Mouse (Mus musculus) hindlimb bud, embryonic 11.5 days (tissue): ENCODE results near the gene Ap5s1.
"Not testable (repeated sequence)": the region's sequence is repeated elsewhere in the genome, so short reads cannot be mapped to it uniquely, and the experiment has no call there.

ENCODE experiments used
- DNase-seq: peaks from one replicate; pipeline ENCODE4 v3.0.0-alpha.2; 2012; ENCODE audit warnings: low read depth, low spot score; ENCODE audit errors: extremely low spot score

Gene Ap5s1

DNA sequence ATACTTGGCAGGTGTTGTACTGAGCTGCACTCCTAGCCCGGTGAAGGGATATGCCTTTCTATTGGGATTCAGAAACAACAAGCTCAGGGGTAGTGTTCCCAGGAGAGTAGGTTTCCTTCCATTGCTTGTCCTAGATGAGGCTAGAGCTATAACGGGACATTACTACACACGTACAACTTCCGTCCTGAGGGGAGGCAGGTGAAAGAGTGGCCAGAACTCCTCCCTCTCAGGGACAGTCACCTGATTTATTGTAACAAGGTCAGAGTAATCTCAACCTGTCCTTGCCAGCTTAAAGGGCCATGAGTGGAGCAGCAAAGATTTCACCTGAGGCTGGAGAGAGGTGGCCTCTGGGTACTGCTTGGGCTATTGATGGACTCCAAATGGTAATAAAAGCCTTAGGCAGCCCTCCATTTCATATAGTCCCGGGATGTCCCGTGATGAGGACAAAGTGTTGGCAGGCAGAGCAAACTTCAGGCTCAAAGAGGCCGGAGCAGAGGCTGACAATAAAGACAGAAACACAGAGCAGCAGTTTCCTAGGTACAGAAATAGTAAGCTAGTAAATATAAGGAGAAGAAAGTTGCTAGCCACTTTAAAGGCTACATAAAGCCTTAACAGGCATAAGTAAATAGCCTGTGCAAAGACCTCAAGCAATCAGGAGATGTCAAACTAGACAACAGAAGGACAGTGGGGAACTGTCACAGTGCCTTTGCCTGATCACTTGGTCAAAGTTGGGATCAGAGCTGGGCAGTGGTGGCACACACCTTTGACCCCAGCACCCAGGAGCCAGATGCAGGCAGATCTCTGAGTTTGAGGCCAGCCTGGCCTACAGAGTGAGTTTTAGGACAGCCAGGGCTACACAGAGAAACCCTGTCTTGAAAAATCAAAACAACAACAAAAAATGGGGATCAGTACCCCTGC lies 9.3 kb downstream of the Ap5s1 start:
- no peak for DNase-seq

DNA sequence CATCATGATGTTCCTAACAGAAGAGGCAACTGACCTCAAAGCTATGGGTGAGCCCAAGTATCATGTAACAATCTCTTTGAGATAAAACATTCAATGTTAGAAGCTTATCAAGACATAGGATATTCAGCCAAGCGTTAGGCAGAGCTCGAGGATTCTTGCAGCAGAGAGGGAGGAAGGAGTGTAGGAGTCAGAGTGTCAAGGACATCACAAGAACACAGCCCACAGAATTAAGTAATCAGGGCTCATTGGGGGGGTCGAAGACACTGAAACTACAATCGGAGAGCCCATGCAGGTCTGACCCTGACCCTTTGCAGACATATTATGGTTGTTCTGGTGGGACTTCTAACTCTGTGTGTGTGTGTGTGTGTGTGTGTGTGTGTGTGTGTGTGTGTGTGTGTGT lies 13.2 kb downstream of the Ap5s1 start:
- no peak for DNase-seq

- DNase-seq = no peak
These were observed 15.1 kb downstream of the Ap5s1 start for GRCm38 (mm10) chr2:131221853-131222515.

DNA sequence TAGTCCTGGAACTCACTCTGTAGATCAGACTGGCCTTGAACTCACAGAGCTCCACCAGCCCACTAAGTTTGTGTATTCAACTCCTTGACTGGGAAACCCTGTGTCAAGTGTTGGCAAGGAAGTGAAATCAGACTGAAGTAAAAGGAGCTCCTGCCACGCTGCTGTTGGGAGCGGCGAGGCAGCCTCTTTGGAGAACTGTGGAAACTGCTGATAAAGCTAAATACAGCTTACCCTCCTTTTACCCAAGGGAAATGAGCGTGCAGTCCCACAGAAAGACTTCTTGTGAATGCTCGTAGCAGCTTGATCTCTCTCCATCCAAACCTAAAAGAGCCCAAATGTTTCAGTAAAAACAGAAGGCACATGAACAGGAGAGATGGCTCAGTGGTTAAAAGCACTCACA lies 15.7 kb downstream of the Ap5s1 start:
- DNase-seq = no peak

GRCm38 (mm10) chr2:131223569-131223968 lies 16.7 kb downstream of the Ap5s1 start:
- DNase-seq = no peak

DNA sequence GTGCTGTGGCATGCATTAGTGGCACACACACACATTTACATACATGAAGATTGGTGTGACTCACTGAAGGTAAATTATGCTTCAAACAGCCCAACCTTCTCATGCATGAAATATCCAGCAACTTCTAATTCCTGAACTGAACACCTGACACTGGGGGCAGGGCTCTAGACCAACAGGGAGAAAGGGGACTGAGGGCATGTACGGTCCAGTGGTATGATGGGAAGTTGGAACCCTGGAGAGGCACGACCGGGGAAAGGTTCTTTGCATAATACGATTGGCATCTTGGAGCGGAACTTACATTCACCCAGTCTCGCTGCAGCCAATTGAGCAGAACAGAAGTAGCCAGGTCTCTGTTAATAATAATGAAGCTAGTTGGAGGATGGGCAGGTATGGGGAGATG lies 18.3 kb downstream of the Ap5s1 start:
- DNase-seq = no peak

- DNase-seq = not testable (repeated sequence)
These were observed 19.8 kb downstream of the Ap5s1 start for GRCm38 (mm10) chr2:131226669-131227068.

- DNase-seq = no peak
These were observed 20.4 kb downstream of the Ap5s1 start for GRCm38 (mm10) chr2:131227243-131227642.

DNA sequence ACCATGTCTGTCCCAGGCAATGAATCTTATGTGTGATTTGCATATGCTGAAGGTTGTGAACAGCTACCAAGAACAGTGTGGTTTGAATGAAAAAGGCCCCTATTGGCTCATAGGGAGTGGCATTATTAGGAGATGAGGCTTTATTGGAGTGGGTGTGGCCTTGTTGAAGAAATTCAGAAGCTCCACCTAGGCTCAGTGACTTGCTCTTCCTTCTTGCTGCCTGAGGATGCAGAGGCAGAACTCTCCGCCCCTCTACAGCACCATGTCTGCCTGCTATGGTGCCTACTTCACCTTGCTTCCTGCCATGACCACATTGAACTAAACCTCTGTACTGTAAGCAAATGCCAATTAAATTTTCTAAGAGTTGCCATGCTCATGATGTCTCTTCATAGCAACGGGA lies 25.7 kb downstream of the Ap5s1 start:
- DNase-seq = no peak

- peak; percentile 71 for DNase-seq
These were observed 26.6 kb downstream of the Ap5s1 start, which contains the start of gene Mavs for GRCm38 (mm10) chr2:131233307-131234126. Mavs (plus strand) TSS chr2:131234063.

- no peak for DNase-seq
These were observed 27.3 kb downstream of the Ap5s1 start for GRCm38 (mm10) chr2:131234127-131234650.

DNA sequence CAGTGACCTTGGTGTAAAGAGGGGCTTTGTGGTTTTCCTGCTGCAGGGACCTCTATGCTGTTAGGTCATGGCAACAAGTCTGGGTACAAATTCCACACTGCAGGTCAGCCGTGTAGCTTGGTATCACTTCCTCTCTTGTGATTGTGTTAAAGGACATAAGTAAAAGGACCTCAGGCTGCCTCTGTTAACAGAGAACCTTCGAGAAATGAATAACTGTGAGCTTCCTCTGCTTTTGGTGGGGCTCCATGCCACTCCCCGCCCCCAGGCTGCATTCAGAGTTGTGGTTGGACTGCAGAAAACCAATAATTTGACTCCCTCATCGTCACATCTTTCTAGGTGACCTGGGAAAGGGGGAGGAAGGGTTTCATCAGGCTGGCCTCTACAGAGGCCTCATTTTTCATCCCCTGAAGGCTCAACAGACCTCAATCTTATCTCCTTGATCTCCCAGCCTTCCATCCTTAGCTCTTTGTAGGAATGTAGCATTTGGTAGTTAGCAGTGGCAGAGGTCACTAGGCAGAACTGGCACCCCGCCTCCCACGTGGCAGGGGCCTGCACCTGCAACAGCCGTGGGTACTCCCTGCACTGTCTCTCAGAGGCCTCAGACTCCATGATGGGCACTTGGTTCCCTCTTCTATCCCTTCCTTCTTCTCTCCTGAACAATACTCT lies 28.2 kb downstream of the Ap5s1 start:
- no peak for DNase-seq

DNA sequence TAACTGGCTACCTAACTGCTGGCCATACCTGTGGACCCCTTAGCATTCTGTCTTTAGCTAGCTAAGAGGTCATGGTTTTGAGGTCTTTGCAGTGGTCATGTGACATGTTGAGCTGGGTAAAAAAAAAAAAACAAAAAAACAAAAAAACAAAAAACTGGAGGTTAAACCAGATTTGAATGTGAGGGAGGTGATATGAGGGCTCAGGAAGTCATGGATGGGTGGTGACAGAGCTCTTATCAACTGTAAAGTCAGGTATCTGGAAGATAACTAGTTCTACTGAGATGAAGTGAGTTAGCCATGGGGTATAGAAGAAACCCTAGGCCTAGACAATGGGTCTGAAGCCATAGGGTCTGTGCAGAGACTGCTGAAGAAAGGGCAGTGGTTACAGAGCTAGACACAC lies 35.3 kb downstream of the Ap5s1 start:
- no peak for DNase-seq

DNA sequence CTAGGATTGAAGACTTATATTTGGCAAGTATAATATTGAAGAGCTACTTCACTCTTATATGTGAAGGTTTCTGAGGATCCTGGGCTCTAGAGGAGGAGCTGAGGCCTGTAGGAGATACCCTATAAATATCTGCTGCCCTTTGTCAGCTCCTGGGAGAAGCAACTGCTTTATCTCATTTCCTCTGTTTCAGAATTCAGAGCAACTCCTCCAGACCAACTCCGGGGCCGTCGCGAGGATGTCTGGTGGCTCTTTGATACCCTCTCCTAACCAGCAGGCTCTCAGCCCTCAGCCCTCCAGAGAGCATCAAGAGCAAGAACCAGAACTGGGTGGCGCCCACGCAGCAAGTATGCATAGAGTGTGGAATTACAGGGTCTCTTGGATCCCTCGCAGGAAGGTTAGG lies 36.1 kb downstream of the Ap5s1 start:
- no peak for DNase-seq

- no peak for DNase-seq
These were observed 46.9 kb downstream of the Ap5s1 start for GRCm38 (mm10) chr2:131253681-131254328.

- no peak for DNase-seq
These were observed 47.4 kb downstream of the Ap5s1 start for GRCm38 (mm10) chr2:131254329-131254713.

DNA sequence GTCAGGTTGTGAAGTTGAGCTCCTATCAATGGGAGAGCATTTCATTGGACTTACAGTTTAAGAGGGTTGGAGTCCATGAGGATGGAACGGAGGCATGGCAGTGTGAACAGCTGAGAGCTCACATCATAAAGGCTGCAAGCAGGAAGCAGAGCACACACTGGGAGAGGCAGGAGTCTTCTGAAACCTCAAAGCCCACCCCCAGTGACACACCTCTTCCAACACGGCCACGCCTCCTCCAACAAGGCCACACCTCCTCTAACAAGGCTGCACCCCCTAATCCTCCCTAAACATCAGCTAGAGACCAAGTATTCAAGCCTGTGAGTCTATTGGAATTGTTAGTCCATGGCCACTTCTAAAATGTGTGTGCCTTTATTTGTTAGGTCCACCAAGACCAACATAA lies 48.9 kb downstream of the Ap5s1 start:
- DNase-seq = no peak

DNA sequence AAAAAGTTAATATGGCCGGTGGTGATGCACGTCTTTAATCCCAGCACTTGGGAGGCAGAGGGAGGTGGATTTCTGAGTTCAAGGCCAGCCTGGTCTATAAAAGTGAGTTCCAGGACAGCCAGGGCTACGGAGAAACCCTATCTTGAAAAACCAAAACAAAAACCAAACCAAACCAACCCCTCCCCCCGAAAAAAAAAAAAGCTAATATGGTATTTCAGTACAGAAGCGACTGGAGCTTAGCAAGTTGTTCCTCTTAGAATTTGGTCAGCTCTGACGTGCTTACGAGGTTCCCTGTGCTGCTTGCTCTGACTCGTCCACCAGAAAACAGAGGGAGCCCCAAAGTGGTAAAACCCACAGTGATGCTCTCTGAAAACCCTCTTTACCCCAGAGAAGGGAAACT lies 51.8 kb downstream of the Ap5s1 start:
- no peak for DNase-seq

GRCm38 (mm10) chr2:131260544-131261307 lies 53.8 kb downstream of the Ap5s1 start:
- no peak for DNase-seq
